Mouse (Mus musculus) bone marrow macrophage, adult 2 months (primary cell): ENCODE data around the gene Strip2. TPM values are rescaled to one million over a fixed set of nuclear protein-coding genes. Genes with fewer than 3 reads are reported as not detected.

Source experiments
- H3K27ac ChIP-seq: 2 replicates; pipeline ENCODE4 v1.5.1; 2012; ENCODE audit warnings: low read depth, low read length; ENCODE audit not compliant: insufficient read depth
- H3K4me1 ChIP-seq: 2 replicates; pipeline ENCODE4 v1.6.1; 2012; ENCODE audit warnings: low read length; ENCODE audit not compliant: control insufficient read depth, insufficient read depth
- H3K4me3 ChIP-seq: 2 replicates; pipeline ENCODE4 v1.5.1; 2012; ENCODE audit warnings: mild to moderate bottlenecking, low read length, moderate library complexity; ENCODE audit not compliant: insufficient read depth
- CTCF ChIP-seq: IDR thresholded peaks from 2 replicates; pipeline ENCODE4 v1.5.1; 2012; ENCODE audit warnings: low read depth, mild to moderate bottlenecking, low read length, moderate library complexity
- POLR2A ChIP-seq: IDR thresholded peaks from 2 replicates; pipeline ENCODE4 v1.6.1; 2012; ENCODE audit warnings: mild to moderate bottlenecking, low read depth, low read length, borderline replicate concordance
- polyA plus RNA-seq: library from polyadenylated mRNA; stranded (reverse); fragments of >200 nt; gene quantifications from 2 replicates; pipeline ENCODE4 v1.2.4, GENCODE M21; 2012; ENCODE audit not compliant: missing spikeins, insufficient read depth, insufficient read length

Strip2 gene
- polyA plus RNA-seq, 1 experiment = 0.20 TPM

GRCm38 (mm10) chr6:29947823-29948222, 31.0 kb downstream of the Strip2 start:
- Histone ChIP-seq H3K4me1 (no peaks in the 10 kb centered on the region), H3K4me3 (no peak overlapping the region), H3K27ac (no peak overlapping the region)
- TF ChIP-seq POLR2A = no peak
- no peak for TF ChIP-seq CTCF

- H3K4me3 ChIP-seq = no peak overlapping the region
- H3K4me1 ChIP-seq = no peaks in the 10 kb centered on the region
- no peak overlapping the region for H3K27ac ChIP-seq
- TF ChIP-seq CTCF (no peak), POLR2A (no peak)
Observed at GRCm38 (mm10) chr6:29956749-29957148, 39.9 kb downstream of the Strip2 start.

GRCm38 (mm10) chr6:29958669-29959068, 41.9 kb downstream of the Strip2 start:
- no peak overlapping the region for H3K27ac ChIP-seq
- TF ChIP-seq POLR2A (no peak), CTCF (no peak)

GRCm38 (mm10) chr6:29961081-29961480, 44.3 kb downstream of the Strip2 start:
- no peak for TF ChIP-seq CTCF
- no peak for TF ChIP-seq POLR2A
- no peak overlapping the region for H3K27ac ChIP-seq
- 0 out of 2 replicates have a peak, but pooled peaks cover 2% of the 10 kb centered on the region for H3K4me1 ChIP-seq
- H3K4me3 ChIP-seq = no peak overlapping the region

More at GRCm38 (mm10) chr6:29958669-29959068, 41.9 kb downstream of the Strip2 start:
- Histone ChIP-seq H3K4me3 (no peak overlapping the region), H3K4me1 (0 out of 2 replicates have a peak, but pooled peaks cover 2% of the 10 kb centered on the region)

GRCm38 (mm10) chr6:29967917-29968316, 51.1 kb downstream of the Strip2 start:
- no peak overlapping the region for H3K27ac ChIP-seq
- H3K4me3 ChIP-seq = no peak overlapping the region
- no peak for TF ChIP-seq CTCF
- TF ChIP-seq POLR2A = no peak
- H3K4me1 ChIP-seq = 0 out of 2 replicates have a peak, but pooled peaks cover 2% of the 10 kb centered on the region

GRCm38 (mm10) chr6:29973341-29973740, 56.5 kb downstream of the Strip2 start:
- Histone ChIP-seq H3K27ac (no peak overlapping the region), H3K4me1 (no peaks in the 10 kb centered on the region), H3K4me3 (no peak overlapping the region)
- TF ChIP-seq CTCF (no peak), POLR2A (no peak)

GRCm38 (mm10) chr6:29974836-29975235, 58.0 kb downstream of the Strip2 start:
- Histone ChIP-seq H3K4me1 (no peaks in the 10 kb centered on the region), H3K27ac (no peak overlapping the region), H3K4me3 (no peak overlapping the region)
- no peak for TF ChIP-seq CTCF
- no peak for TF ChIP-seq POLR2A

GRCm38 (mm10) chr6:29980461-29980860, 63.6 kb downstream of the Strip2 start:
- no peak overlapping the region for H3K4me3 ChIP-seq
- no peaks in the 10 kb centered on the region for H3K4me1 ChIP-seq
- TF ChIP-seq POLR2A (no peak), CTCF (no peak)
- no peak overlapping the region for H3K27ac ChIP-seq

GRCm38 (mm10) chr6:29981797-29982196, 65.0 kb downstream of the Strip2 start:
- peaks cover 3% of the 10 kb centered on the region; the same call in 1 of the 2 replicates for H3K4me1 ChIP-seq
- no peak overlapping the region for H3K27ac ChIP-seq
- no peak for TF ChIP-seq POLR2A
- TF ChIP-seq CTCF = no peak
- H3K4me3 ChIP-seq = no peak overlapping the region

GRCm38 (mm10) chr6:29985058-29985498, 68.3 kb downstream of the Strip2 start:
- H3K4me1 ChIP-seq = peaks cover 7% of the 10 kb centered on the region
- H3K4me3 ChIP-seq = peak overlapping the region; percentile 61
- TF ChIP-seq POLR2A (no peak), CTCF (no peak)
- peak overlapping the region; percentile 47; the same call in 1 of the 2 replicates for H3K27ac ChIP-seq

- Histone ChIP-seq H3K27ac (no peak overlapping the region), H3K4me3 (peak overlapping the region; percentile 61), H3K4me1 (peaks cover 7% of the 10 kb centered on the region)
- TF ChIP-seq CTCF = no peak
- no peak for TF ChIP-seq POLR2A
Observed at GRCm38 (mm10) chr6:29985504-29985903, 68.7 kb downstream of the Strip2 start.

GRCm38 (mm10) chr6:29985986-29986385, 69.2 kb downstream of the Strip2 start:
- peaks cover 7% of the 10 kb centered on the region for H3K4me1 ChIP-seq
- no peak overlapping the region for H3K4me3 ChIP-seq
- TF ChIP-seq CTCF (no peak), POLR2A (no peak)
- no peak overlapping the region for H3K27ac ChIP-seq
